In genomic region chr16:46495201-46495600, GRCm38 (mm10) we compare ENCODE assay signal across 8 mouse cellular contexts. TPM values are rescaled to one million over a fixed set of nuclear protein-coding genes. Genes with fewer than 3 reads are reported as not detected.
A peak's percentile ranks its signal among the peaks of the same experiment; 100 is the strongest.
DNase-seq lines count a peak whose midpoint lies in the region; ATAC-seq and TF ChIP-seq lines count a peak whose summit lies in the region.

No protein-coding gene starts in this region.

- DNase-seq in heart, adult 2 months, result no peak
- peak; percentile 36 for DNase-seq in Muller cell, postnatal 12 days (ENCODE audit: inconsistent ontology term)
- peak; percentile 45 for DNase-seq in forebrain, postnatal 0 days
- no peak for DNase-seq in adipocyte (ENCODE audit: low spot score)
- no peak for DNase-seq in frontal cortex, postnatal 25 days (ENCODE audit: low spot score in 2 of 2)
- DNase-seq in cerebellum, adult 18-20 months, result no peak

- intact Hi-C loops in heart, adult 2 months (cut with DNase I), result no loop called here

- WGBS in heart, embryonic 15.5 days, result 11% methylated on average over 3 of the region's 3 CpGs
- 35% methylated on average over 3 of the region's 3 CpGs for WGBS in heart, adult 2 months
- 5% methylated on average over 3 of the region's 3 CpGs for WGBS in forebrain, postnatal 0 days
- WGBS in liver, embryonic 16.5 days (ENCODE audit: insufficient replicate concordance), result 30% methylated on average over 3 of the region's 3 CpGs

- peak overlapping the region; percentile 75 for H3K4me2 ChIP-seq in heart, embryonic 15.5 days
- H3K4me2 ChIP-seq in forebrain, postnatal 0 days (ENCODE audit: low read depth), result peak overlapping the region; percentile 73
- H3K4me2 ChIP-seq in liver, embryonic 16.5 days (ENCODE audit: low read depth, low read length), result peak overlapping the region; percentile 54

- no peaks in the 10 kb centered on the region for H3K27me3 ChIP-seq in heart, embryonic 15.5 days
- no peaks in the 10 kb centered on the region for H3K27me3 ChIP-seq in heart, adult 2 months (ENCODE audit: control insufficient read depth, insufficient read depth, low read length)
- H3K27me3 ChIP-seq in forebrain, postnatal 0 days (ENCODE audit: insufficient read depth, low read length), result no peaks in the 10 kb centered on the region
- peaks cover 41% of the 10 kb centered on the region for H3K27me3 ChIP-seq in liver, embryonic 16.5 days (ENCODE audit: control insufficient read depth, insufficient read depth, low read depth, low read length)

- H3K4me3 ChIP-seq in heart, embryonic 15.5 days, result peak overlapping the region; percentile 93
- no peak overlapping the region for H3K4me3 ChIP-seq in heart, adult 2 months
- peak overlapping the region; percentile 87 for H3K4me3 ChIP-seq in forebrain, postnatal 0 days (ENCODE audit: low read depth, low read length)
- H3K4me3 ChIP-seq in liver, embryonic 16.5 days (ENCODE audit: low read depth, low read length), result peak overlapping the region; percentile 65; the same call in 1 of the 2 replicates

- H3K79me2 ChIP-seq in heart, adult 2 months (replicated peaks; ENCODE audit: control insufficient read depth, insufficient read depth, low read length), result no peaks in the 10 kb centered on the region

- H3K36me3 ChIP-seq in heart, embryonic 15.5 days, result no peaks in the 10 kb centered on the region
- peaks cover 2% of the 10 kb centered on the region; the same call in 1 of the 2 replicates for H3K36me3 ChIP-seq in heart, adult 2 months (ENCODE audit: control insufficient read depth, insufficient read depth, low read length)
- H3K36me3 ChIP-seq in forebrain, postnatal 0 days (ENCODE audit: insufficient read depth), result no peaks in the 10 kb centered on the region
- H3K36me3 ChIP-seq in liver, embryonic 16.5 days (ENCODE audit: control insufficient read depth, insufficient read depth), result no peaks in the 10 kb centered on the region

- H3K9ac ChIP-seq in heart, embryonic 15.5 days, result peak overlapping the region; percentile 83
- H3K9ac ChIP-seq in heart, adult 2 months (ENCODE audit: low read depth, low read length), result no peak overlapping the region
- peak overlapping the region; percentile 84 for H3K9ac ChIP-seq in forebrain, postnatal 0 days
- H3K9ac ChIP-seq in liver, embryonic 16.5 days (ENCODE audit: low read depth, low read length), result no peak overlapping the region

- no peak for TF ChIP-seq EP300 in heart, adult 2 months (IDR thresholded peaks at IDR 0.05; ENCODE audit: insufficient read depth, low read depth, low read length)

- no peak for TF ChIP-seq CTCF in heart, adult 2 months (IDR thresholded peaks at IDR 0.05)
- TF ChIP-seq CTCF in forebrain, postnatal 0 days (IDR thresholded peaks at IDR 0.05; ENCODE audit: low read depth), result no peak

- no peak for TF ChIP-seq POLR2A in heart, adult 2 months (IDR thresholded peaks at IDR 0.05; ENCODE audit: insufficient read depth, low read depth, low read length)

- peaks cover 22% of the 10 kb centered on the region for H3K4me1 ChIP-seq in heart, embryonic 15.5 days (replicated peaks)
- peaks cover 1% of the 10 kb centered on the region for H3K4me1 ChIP-seq in heart, adult 2 months (ENCODE audit: control insufficient read depth, insufficient read depth, low read length)
- no peaks in the 10 kb centered on the region for H3K4me1 ChIP-seq in forebrain, postnatal 0 days (ENCODE audit: insufficient read depth)
- H3K4me1 ChIP-seq in liver, embryonic 16.5 days (ENCODE audit: control insufficient read depth, low read depth, low read length), result no peaks in the 10 kb centered on the region

- peak overlapping the region; percentile 98; the same call in 1 of the 2 replicates for H3K27ac ChIP-seq in heart, embryonic 15.5 days
- no peak overlapping the region for H3K27ac ChIP-seq in heart, adult 2 months
- peak overlapping the region; percentile 90; the same call in 1 of the 2 replicates for H3K27ac ChIP-seq in forebrain, postnatal 0 days (ENCODE audit: low read depth, low read length)
- H3K27ac ChIP-seq in liver, embryonic 16.5 days (ENCODE audit: low read length), result no peak overlapping the region

- no peak for ATAC-seq in heart, embryonic 15.5 days (replicated peaks; ENCODE audit: insufficient number of reproducible peaks, insufficient read depth, low FRiP score, low read depth)
- no peak for ATAC-seq in forebrain, postnatal 0 days
- ATAC-seq in liver, embryonic 16.5 days (ENCODE audit: low read depth), result no peak

- H3K9me3 ChIP-seq in heart, embryonic 15.5 days (replicated peaks), result no peaks in the 10 kb centered on the region
- H3K9me3 ChIP-seq in forebrain, postnatal 0 days (ENCODE audit: low read length), result no peaks in the 10 kb centered on the region
- H3K9me3 ChIP-seq in liver, embryonic 16.5 days (replicated peaks; ENCODE audit: control insufficient read depth, low read length), result no peaks in the 10 kb centered on the region

RNA-seq across cellular contexts. Expression of gene Nectin3, which starts 3.1 kb away (rescaled TPM):
- polyA plus RNA-seq in heart, embryonic 15.5 days (2015; fragmentation: Nextera tagmentation; extraction: Ambion mirVana), result 16.1 and 16.6 TPM in 2 replicates
- 1 to 10 TPM; 6.8 to 8.0 TPM for total RNA-seq in heart, adult 2 months (2021)
- 2.0 and 5.7 TPM in 2 replicates for polyA plus RNA-seq in heart, adult 2 months (2012; rRNA removed)
- 64.1 and 75.4 TPM in 2 replicates for total RNA-seq in forebrain, postnatal 0 days (2014; rRNA removed)
- polyA plus RNA-seq in forebrain, postnatal 0 days (2015; fragmentation: Nextera tagmentation; extraction: Ambion mirVana), result 31.9 and 34.8 TPM in 2 replicates
- polyA plus RNA-seq in liver, embryonic 16.5 days (2015; fragmentation: Nextera tagmentation; extraction: Ambion mirVana), result 1.6 and 2.0 TPM in 2 replicates

Comparison
In these comparisons a context has a peak if more than half of its experiments do, and no peak if none do; other contexts are left out.
1. H3K27ac ChIP-seq: peak in heart, embryonic 15.5 days (single experiment) and forebrain, postnatal 0 days (single experiment); none in heart, adult 2 months (single experiment) and liver, embryonic 16.5 days (single experiment).
2. H3K9ac ChIP-seq: peak in heart, embryonic 15.5 days (single experiment) and forebrain, postnatal 0 days (single experiment); none in heart, adult 2 months (single experiment) and liver, embryonic 16.5 days (single experiment).
3. DNase-seq: peak in Muller cell, postnatal 12 days (single experiment) and forebrain, postnatal 0 days (single experiment); none in heart, adult 2 months (0 of 2), adipocyte (single experiment), frontal cortex, postnatal 25 days (0 of 2) and cerebellum, adult 18-20 months (0 of 2).
4. Peak in every context shown above with its lines, with median percentiles within 50 percentile points of each other: H3K4me2 ChIP-seq.